Mouse (Mus musculus) megakaryocyte progenitor cell, adult 5-6 weeks (primary cell): ENCODE data around the gene Gm28230. TPM values are rescaled to one million over a fixed set of nuclear protein-coding genes. Genes with fewer than 3 reads are reported as not detected.

Source experiments
- ATAC-seq: replicated peaks from 2 replicates; pipeline ENCODE4 v1.8.0; 2016; ENCODE audit warnings: mild to moderate bottlenecking, moderate TSS enrichment, inconsistent platforms; ENCODE audit not compliant: poor library complexity
- total RNA-seq, 2 experiments: library from RNA; stranded (forward) in 1 of 2; stranded (reverse) in 1 of 2; fragments of 157-497, 149-512 nt in 1 of 2; fragments of 200-1000 nt in 1 of 2; gene quantifications; 2 replicates each; pipeline versions ENCODE4 v1.2.3 to v1.2.4; 2015 to 2017

Gene Gm28230
- total RNA-seq, 2 experiments from 2014 or later = not detected

DNA sequence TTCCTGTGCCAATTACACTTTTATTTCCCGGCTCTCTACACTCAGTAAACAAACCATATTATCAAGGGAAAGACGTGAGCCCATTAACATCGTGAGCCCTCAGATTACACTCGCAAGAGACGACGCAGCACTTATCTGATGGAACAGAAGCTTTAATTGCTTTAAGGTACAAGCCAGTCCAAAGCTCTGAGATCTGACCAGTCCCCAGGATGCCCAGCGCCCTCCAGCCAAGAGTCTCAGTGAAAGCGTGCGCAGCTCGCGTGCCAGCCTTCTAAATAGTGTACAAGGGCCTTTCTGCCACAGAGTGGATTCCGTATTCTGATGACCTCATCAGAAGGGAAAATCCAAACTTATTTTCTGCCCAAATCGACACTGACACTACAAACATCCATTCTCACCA, 35.4 kb downstream of the Gm28230 start:
- no peak for ATAC-seq

DNA sequence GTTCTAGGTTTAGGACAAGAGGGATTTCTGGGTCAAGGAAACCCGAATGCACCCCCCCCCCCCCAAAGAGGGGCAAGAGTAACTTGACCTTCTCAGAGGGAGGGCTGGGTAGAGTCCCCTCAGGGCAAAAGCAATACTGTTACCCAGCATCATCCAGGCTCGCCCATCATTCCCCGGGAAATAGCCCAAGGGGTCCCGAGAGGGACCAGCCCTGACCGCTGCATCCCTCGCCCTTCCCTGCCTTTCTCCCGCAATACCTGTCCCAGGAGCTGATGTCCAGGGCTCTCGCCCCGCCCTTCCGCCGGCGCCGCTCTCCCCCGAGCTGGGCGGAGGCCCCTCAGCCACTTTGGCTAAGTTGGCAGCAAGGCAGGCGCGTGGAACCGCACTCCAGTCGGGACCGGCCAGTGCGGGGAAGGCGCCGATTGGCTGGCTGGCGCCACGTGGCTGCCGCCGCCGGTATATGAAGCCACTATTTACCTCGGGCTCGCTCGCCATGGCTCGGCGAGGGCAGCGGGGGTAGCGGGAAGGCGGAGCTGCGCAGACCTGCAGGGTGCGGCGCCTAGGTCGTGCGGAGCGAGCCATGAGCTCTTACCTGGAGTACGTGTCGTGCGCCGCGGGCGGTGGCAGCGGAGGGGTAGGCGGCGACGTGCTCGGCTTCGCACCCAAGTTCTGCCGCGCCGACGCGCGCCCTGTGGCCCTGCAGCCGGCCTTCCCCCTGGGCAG, 36.2 kb downstream of the Gm28230 start, which contains the start of gene Hoxd1:
Hoxd1 (plus strand) TSS at position 459 of the 723 bp plus-strand sequence.
- ATAC-seq = peak; percentile 23; the same call in 1 of the 2 replicates

DNA sequence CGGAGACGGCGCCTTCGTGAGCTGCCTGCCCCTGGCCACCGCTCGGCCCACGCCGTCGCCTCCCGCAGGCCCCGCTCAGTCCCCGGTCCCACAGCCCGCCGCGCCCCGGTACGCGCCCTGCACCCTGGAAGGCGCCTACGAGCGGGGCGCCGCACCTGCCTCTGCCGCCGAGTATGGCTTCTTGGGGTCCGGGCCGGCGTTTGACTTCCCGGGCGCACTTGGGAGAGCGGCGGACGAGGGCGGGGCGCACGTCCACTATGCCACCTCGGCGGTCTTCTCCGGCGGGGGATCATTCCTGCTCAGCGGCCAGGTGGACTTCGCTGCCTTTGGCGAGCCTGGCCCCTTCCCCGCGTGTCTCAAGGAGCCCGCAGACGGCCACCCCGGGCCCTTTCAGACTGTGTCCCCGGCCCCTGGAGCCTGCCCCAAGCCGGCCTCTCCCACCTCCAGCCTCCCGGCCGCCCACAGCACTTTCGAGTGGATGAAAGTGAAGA, 36.8 kb downstream of the Gm28230 start:
- no peak for ATAC-seq

DNA sequence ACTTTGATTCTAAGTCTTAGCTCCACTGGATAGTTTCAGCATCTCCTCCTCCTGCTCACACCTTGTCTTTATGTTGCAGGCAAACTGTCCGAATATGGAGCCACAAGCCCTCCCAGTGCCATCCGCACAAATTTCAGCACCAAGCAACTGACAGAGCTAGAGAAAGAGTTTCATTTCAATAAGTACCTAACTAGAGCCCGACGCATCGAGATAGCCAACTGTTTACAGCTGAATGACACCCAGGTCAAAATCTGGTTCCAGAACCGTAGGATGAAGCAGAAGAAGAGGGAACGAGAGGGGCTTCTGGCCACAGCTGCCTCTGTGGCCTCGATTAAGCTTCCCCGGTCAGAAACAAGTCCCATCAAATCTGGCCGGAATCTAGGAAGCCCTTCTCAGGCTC, 37.4 kb downstream of the Gm28230 start:
- no peak for ATAC-seq

DNA sequence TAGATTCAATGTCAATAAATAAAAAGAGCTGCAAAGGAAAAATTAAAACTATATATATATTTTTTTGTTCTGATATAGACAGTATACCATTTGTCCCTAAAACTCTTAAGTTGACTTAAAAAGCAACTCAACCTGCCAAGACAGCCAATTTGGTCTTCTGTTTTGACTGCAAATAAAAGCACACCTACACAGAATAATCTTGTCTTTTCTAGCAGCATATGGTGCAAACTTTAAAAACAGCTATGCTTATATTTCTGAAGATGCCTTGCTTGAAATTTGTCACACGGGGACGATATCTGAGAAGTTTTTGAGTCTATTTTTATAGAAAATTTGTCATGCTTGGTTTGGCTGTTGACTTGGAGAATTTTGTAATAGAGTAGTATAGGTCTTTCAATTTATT, 47.8 kb downstream of the Gm28230 start:
- ATAC-seq = no peak

DNA sequence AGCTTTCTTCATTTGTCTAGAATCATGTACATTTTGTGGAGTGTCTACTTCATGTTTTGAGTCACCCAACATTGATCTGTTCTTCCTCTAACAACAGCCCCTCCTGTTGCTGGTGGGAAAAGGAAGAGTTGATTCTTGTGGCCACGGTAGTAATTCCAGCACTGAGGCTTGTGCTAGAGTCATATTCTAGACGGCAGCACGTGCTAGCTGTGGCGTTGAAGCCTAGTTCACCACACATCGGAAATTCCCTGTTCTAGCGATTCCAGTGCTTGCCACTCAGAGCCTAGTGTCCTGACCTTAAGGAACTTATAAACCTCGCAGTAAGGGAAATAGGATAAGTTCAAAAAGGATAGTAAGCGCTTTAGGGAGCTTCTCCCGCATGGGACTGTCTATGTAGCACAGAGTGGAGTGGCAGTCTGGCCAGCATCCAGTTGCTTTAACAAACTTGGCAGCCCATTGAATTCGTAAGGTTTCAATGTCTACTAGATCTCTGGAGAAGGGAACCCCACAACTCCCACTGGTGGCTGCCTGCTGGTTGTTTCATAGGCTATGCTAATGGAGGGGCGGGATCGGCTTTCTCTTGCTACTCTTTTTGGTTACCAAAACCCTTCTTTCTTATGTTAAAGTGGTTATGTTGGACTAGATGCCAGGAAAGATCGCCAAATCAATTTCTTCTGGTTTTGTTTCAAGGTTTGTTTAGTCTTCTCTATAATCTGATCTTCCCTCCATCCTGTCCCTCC, 51.2 kb downstream of the Gm28230 start:
- no peak for ATAC-seq

DNA sequence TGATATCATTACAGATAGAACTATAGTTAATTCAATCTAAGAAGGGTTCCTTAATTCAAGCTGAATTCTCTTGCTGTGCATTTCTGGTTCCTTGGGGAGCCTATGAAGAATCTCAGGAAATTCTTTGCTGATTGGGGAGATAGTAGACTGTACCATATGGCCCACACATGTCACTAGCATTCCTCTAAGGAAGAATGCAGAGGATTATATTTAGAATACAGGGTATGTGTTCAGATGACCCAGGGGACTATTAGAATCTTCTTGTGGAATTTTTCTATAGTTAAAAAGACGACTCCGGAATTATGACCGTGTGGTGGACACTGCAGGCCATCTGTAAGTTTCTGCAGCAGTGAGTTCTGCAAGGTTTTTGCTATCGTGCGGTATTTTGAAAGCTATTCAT, 54.9 kb downstream of the Gm28230 start:
- ATAC-seq = no peak

DNA sequence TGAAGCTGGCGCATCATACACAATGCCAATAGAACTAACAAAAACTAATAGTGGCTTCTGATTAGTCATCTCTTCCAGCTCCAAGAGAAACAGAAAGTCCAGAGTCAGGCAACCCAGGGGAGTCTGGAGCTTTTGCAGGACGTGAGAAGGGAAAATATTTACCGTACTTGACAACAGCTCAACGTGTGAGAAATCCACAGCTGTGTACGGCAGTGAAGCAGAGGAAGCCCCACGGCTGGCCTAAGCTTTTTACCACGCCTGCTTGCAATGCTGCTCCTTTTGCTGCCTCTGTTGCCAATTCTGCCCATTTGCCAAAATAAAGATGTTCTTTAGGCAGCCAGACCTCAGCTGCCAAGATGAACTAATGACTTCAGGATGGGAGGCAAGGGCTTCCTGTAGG, 69.0 kb downstream of the Gm28230 start:
- no peak for ATAC-seq

Other genes starting within 250 kb of the Gm28230 start
- gene Lnpk, start 147.3 kb upstream of the Gm28230 start, total RNA-seq (2015) = 30.8 and 34.9 TPM in 2 replicates
- gene Lnpk, start 147.3 kb upstream of the Gm28230 start, total RNA-seq (2017) = 42.6 and 42.8 TPM in 2 replicates
- gene Evx2, start 67.2 kb upstream of the Gm28230 start, total RNA-seq (2015) = not detected in 2 replicates
- not detected in 2 replicates for gene Evx2, start 67.2 kb upstream of the Gm28230 start, total RNA-seq (2017)
- not detected in 2 replicates for gene Hoxd13, start 58.4 kb upstream of the Gm28230 start, total RNA-seq (2015)
- not detected in 2 replicates for gene Hoxd13, start 58.4 kb upstream of the Gm28230 start, total RNA-seq (2017)
- gene Hoxd12, start 51.7 kb upstream of the Gm28230 start, total RNA-seq (2015) = not detected in 2 replicates
- gene Hoxd12, start 51.7 kb upstream of the Gm28230 start, total RNA-seq (2017) = not detected in 2 replicates
- not detected in 2 replicates for gene Hoxd11, start 47.2 kb upstream of the Gm28230 start, total RNA-seq (2015)
- gene Hoxd11, start 47.2 kb upstream of the Gm28230 start, total RNA-seq (2017) = not detected in 2 replicates
- gene Hoxd10, start 34.8 kb upstream of the Gm28230 start, total RNA-seq (2015) = not detected in 2 replicates
- not detected in 2 replicates for gene Hoxd10, start 34.8 kb upstream of the Gm28230 start, total RNA-seq (2017)
- not detected in 2 replicates for gene Hoxd9, start 29.0 kb upstream of the Gm28230 start, total RNA-seq (2015)
- gene Hoxd9, start 29.0 kb upstream of the Gm28230 start, total RNA-seq (2017) = not detected in 2 replicates
- not detected in 2 replicates for gene Hoxd8, start 22.1 kb upstream of the Gm28230 start, total RNA-seq (2015)
- not detected in 2 replicates for gene Hoxd8, start 22.1 kb upstream of the Gm28230 start, total RNA-seq (2017)
- gene Hoxd3, start 14.8 kb upstream of the Gm28230 start, total RNA-seq (2015) = not detected in 2 replicates
- gene Hoxd3, start 14.8 kb upstream of the Gm28230 start, total RNA-seq (2017) = not detected in 2 replicates
- gene Hoxd4, start 14.8 kb upstream of the Gm28230 start, total RNA-seq (2015) = not detected in 2 replicates
- gene Hoxd4, start 14.8 kb upstream of the Gm28230 start, total RNA-seq (2017) = not detected in 2 replicates
- gene Hoxd1, start 36.3 kb downstream of the Gm28230 start, total RNA-seq (2015) = not detected in 2 replicates
- not detected in 2 replicates for gene Hoxd1, start 36.3 kb downstream of the Gm28230 start, total RNA-seq (2017)
- gene Mtx2, start 99.1 kb downstream of the Gm28230 start, total RNA-seq (2015) = 68.4 and 75.0 TPM in 2 replicates
- gene Mtx2, start 99.1 kb downstream of the Gm28230 start, total RNA-seq (2017) = 22.2 and 29.0 TPM in 2 replicates